Mouse (Mus musculus) right cerebral cortex, adult 2 months (tissue): ENCODE data around the gene Atp13a2.

ENCODE experiments used
- DNase-seq, 2 experiments: peaks; one replicate each; pipeline ENCODE4 v3.0.0; 2021 to 2022; ENCODE audit warnings: low spot score in 2 of 2

The Atp13a2 gene

GRCm38 (mm10) chr4:140986711-140987395, at the start of gene Atp13a2:
Atp13a2 (plus strand) TSS chr4:140986873.
- DNase-seq: peak; percentile 91 to 96

GRCm38 (mm10) chr4:140944356-140944755, 42.3 kb upstream of the Atp13a2 start:
- no peak for DNase-seq

- DNase-seq: no peak
Measured at GRCm38 (mm10) chr4:140944961-140945442, 41.7 kb upstream of the Atp13a2 start.

DNA sequence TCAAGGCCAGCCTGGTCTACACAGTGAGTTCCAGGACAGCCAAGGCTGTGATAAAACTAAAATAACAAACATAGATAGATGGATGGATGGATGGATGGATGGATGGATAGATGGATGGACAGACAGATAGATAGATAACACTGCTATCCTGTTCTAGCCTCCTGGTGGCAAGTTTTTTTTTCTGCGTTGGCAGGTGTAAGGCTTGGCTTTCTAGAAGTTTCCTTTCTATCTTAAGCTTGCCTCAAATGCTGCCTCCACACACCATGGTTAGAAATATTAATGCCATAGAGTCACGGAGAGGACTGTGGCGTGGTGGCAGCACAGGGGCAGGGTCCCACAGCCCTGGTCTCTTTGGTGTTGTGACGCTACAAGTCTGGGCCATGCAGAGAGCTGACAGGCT, 41.1 kb upstream of the Atp13a2 start:
- no peak for DNase-seq

DNA sequence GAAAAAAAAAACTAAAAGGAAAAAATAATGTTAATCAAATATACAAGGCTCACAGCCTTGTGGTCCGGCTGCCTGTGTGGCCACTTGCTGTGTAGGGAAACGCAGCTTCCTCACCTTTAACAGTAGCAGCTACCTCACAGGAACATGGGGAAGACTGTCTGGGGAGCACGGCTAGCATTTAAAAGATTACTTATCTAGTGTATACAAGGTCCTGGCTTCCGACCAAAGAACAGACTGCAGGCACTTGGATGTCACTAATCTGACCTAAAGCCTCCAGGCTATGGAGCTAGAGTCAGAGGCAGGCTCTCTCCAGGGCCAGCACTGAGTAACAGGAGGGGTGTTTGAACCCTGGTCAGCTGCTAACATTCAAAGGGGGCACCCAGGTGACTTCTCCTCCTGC, 40.6 kb upstream of the Atp13a2 start:
- DNase-seq: no peak

DNA sequence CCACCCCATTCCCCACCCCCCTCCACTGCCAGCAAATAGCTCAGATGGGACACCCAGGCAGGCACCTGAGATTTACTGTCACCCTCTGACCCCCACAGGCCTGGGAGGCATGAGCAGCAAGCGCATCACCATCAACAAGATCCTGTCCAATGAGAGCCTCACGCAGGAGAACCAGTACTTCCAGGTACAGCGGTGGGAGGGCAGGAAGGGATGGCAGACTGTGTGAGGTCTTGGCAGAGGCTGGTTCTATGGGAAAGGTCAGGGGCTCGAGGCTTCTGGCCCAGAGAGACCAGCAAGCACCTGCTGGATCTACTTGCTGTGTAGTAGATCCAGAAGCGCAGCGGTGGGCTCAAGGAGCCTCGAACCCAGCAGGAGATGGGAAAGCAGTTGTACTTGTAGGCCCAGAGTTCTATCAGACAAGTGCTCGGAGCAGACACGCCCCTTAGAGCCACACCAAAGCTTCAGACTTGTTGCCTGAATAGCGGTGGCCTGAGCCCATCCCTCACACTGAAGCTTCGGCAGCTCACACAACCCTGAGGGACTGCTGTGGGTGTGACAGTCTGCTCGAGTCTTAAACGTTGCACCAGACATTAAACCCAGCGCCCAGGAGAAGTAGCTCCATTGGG, 40.0 kb upstream of the Atp13a2 start:
- DNase-seq: no peak

DNA sequence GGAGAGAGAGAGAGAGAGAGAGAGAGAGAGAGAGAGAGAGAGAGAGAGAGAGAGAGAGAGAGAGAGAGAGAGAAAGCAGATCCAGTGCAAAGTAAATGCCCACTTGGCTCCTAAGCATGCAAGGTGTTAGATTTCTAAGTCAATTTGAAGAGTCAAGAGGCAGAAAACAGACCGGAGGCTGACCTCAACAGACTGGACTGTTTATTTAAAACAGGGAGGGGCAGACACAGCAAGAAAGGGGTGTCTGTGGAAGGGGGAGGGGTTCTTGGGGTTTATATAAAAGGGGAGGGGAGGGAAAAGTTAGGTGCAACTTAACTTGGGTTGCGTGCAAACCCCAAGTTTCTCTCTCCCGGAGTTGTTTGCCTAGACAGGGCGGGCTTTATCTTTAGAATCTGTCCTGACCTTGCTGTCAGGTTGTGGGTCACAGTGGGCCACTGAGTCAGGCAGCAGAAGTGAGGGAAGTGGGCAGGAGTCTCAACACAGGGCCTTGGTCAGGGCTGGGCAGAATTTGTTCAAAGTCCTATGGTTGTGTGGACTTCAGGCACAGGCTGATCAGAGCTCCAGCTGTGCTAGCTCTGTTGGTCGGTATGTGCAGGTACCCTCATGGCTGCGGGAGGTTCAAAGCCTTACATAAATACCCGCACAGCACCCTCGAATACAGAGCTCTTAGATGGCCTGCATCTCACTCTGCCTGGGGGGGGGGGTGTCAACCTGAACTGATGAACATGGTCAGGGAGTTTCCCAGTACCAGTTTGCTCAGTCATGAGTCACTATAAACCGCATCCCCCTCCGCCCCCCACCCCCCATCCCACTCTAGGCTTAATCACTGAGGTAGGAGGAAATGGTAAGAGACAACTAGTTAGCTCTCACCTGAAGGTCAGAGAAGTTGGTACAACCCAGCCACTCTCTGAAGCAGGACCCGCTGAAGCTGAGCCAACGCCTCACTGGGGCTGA, 38.9 kb upstream of the Atp13a2 start:
- no peak for DNase-seq

GRCm38 (mm10) chr4:140948481-140948880, 38.2 kb upstream of the Atp13a2 start:
- no peak for DNase-seq

GRCm38 (mm10) chr4:140949052-140949451, 37.6 kb upstream of the Atp13a2 start:
- DNase-seq: no peak

DNA sequence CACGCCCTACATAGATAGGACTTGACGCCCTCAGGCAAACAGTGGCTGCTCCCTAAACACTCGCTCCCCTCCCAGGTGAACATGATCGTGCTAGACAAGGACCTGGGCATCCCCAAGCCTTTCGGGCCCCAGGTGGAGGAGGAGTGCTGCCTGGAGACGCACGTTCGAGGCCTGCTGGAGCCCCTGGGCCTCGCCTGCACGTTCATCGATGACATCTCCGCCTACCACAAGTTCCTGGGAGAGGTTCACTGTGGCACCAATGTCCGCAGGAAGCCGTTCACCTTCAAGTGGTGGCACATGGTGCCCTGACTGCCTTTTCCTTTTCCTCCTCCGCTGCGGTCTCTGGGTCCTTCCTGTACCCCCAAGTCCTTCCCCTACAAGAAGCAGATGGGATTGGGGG, 37.1 kb upstream of the Atp13a2 start:
- no peak for DNase-seq

DNA sequence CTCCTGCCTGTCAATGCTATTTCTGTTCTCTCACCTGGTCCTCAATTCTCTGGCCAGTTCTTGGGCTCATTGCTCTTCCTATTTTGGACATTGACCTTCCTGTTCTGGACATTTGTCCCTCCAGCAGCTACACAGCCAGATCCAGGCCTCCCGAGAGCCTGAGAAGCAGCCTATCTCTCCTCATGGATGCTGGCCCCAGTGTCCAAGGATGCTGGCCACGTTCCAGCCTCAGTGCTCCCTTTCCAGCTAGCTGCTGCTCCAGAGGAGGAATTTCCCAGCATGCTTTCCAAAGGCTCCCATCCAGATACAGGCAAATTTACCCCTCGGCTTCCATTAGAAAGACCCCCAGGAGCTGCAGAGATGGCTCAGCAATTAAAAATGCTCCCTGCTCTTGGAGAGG, 36.1 kb upstream of the Atp13a2 start:
- DNase-seq: no peak

DNA sequence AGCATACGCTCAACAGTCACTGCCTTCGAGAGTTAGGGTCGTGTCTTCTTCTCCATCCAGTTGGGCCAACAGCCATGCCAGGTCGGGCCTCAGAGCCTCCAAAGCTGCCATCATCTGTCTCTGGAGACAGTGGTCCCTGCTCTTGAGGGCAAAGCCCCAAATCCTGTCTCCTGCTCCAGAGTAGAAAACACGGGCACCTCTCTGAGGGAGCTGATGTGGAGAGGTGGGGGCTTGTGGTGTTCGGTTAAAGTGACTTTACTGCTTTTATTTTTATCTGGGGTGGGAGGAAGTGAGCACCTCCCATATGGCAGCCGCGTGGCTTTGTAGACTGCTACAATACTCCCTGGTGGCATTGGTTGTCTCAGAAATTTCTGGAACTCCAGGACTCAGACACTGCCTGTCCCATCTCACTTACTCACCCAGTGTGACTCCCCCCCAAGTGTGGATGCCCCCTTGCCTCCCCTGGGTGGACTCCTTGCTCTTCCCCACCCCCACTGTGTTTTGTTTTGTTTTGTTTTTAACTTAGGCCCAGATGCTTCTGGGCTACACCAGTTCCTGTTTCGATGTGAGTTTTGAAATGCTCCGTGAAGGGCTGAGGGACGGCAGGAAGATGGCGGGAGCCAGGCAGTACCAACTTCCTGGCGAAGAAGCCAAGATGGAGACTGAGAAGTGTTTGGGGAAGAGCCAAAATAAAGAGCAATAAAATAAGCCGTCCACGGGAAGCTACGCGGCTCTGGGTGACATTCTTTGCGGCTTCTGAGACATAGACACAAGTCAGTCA, 34.6 kb upstream of the Atp13a2 start:
- DNase-seq: no peak

DNA sequence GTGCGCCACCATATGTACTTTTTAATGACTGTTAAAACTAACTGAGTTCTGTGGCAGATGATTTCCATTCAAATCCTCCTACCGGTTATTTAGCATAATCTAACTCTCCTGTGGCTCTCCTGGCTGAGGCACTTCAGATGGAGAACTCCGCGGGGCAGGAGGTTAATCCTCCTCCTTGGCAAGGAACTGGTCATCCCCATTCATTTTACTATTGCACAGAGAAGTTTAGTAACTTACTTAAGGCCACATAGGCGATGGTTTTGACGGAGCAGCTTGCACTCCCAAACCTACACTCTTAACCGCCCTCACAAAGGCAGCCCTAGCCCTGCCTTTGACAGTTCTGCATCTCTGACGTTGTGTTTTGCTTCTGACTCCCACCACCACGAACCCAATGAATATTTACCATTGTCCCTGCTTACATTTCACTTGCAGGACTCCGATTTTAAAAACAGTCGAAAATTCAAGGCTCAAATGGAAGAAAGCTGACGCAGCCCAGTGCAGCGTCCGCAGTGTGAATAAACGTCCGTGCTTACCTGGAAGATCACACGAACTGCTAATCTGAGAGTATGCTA, 29.5 kb upstream of the Atp13a2 start:
- DNase-seq: no peak

GRCm38 (mm10) chr4:140957725-140958124, 28.9 kb upstream of the Atp13a2 start:
- DNase-seq: peak; percentile 80 to 82

DNA sequence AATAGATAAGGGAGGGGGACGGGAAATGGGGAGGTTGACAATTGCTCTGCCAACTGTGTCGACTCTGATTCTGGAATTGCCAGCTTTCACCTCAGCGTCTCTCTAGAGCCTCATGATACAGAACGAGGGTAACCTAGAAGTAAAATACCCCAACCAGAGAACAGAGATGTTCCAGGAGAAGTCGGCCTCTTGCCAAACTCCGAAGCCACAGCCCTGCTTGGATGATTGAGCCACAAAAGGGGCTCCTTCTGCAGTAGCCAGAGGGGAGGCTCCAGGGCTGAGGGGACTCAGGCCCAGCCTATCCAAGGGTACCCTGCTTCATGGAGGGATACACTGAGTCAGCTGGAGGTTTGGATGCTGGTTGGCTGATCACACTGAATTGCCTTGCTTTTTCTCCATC, 28.4 kb upstream of the Atp13a2 start:
- DNase-seq: no peak

DNA sequence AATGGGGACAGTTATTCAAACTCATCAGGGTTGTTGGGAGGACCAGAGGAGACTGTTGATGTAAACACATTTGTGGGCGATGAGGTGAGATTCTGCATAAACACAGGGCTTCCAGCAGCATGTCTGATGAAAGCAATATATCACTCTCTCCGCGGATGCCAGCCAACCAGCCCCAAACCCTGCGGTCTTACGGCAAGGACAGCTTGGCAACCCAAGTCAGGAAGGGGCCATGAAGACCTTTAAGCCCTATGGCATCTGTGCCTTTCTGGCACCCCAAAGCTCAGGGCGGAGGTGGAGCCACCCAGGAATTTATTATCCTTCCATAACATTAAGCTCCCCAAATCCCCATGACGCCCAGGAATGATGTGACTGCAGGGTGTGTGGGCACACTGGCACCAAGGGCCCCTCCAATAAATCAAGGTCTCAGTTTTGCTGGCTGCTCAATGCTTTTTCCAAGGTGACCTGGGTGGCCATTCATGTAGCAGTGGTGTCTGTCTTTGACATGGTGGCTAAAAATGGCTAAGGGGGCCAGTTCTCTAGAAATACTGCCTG, 27.5 kb upstream of the Atp13a2 start:
- DNase-seq: no peak

DNA sequence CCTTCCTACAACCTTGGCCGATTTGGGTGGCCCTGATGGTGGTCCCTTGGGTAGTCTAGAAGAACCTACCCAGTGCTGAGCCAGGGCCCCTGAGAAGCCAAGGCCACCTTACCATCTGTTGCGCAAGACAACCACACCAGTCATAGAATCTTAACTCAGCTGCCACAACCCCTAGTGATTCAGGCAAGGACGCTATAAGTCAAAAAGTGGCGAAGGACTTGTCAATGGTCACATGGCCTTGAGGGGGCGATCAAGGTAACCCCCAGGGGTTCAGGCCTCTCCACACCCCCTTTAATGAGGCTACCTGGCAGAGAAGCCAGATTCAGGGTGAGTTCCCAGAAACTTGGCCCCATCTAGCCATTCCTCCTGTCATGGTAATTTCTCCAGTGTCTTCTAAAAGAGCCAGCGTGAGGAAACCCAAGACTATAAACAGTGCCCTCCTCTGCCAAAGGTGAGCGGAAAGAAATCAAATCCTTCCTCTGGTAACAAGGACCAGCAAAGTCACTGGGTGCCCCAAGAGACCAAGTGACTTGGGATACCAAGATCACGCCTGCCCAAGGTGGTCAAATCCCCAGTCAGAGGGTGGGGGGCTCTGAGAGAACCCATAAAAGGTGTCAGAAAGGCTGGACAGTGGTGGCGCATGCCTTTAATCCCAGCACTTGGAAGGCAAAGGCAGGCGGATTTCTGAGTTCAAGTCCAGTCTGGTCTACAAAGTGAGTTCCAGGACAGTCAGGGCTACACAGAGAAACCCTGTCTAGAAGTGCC, 26.8 kb upstream of the Atp13a2 start:
- DNase-seq: no peak

DNA sequence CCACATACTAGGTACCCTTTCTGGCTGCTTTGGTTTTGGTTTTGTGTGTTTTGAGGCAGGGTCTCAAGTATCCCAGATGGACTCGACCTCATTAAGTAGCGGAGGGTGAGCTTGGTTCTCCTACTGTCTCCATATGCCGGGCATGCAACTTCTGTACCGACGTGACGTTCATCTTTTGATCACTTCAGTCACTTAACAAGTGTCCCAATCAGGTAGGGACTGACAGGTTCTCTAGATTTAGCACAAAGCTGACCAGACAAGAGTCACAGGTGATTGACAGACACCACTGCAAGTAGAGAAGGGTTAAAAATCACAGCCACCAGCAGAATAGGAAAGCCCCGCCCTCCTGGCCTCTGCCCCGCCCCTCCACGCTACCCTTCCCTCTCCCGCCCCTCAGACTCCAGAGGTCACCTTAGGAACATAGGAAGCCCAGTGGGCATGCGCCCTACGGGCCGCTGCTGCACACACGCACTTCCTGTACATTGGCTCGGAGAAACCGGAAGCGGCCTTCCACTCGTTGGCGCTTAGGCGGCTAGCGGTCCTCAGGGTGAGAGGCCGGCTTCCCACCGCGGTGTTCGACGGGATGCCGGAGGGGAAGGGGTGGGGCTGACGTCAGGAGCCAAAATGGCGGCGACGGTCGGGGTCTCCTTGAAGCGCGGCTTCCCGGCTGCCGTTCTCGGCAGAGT, 25.7 kb upstream of the Atp13a2 start, which contains the start of gene Sdhb:
Sdhb (plus strand) TSS at position 423 of the 686 bp plus-strand sequence.
- peak; percentile 95 to 96 for DNase-seq

GRCm38 (mm10) chr4:140961467-140962206, 25.0 kb upstream of the Atp13a2 start:
- DNase-seq: no peak
